Mouse (Mus musculus) erythroblast, embryonic 14.5 days (primary cell): Measurements from ENCODE around the gene Chst11. TPM values are rescaled to one million over a fixed set of nuclear protein-coding genes. Genes with fewer than 3 reads are reported as not detected.

Source experiments
- H3K27me3 ChIP-seq: 2 replicates; pipeline ENCODE4 v1.6.1; 2012; ENCODE audit warnings: inconsistent platforms; ENCODE audit not compliant: control insufficient read depth
- H3K36me3 ChIP-seq: 2 replicates; pipeline ENCODE4 v1.6.1; 2012; ENCODE audit warnings: mild to moderate bottlenecking, inconsistent platforms; ENCODE audit not compliant: control insufficient read depth
- H3K4me1 ChIP-seq: 2 replicates; pipeline ENCODE4 v1.6.1; 2012; ENCODE audit warnings: inconsistent platforms; ENCODE audit not compliant: control insufficient read depth
- H3K4me3 ChIP-seq: replicated peaks from 2 replicates; pipeline ENCODE3; 2012; ENCODE audit warnings: moderate library complexity, mild to moderate bottlenecking, inconsistent platforms
- H3K9me3 ChIP-seq: 2 replicates; pipeline ENCODE4 v1.6.1; 2012; ENCODE audit warnings: low read length, inconsistent platforms, mixed read lengths; ENCODE audit not compliant: control insufficient read depth
- GATA1 ChIP-seq: IDR thresholded peaks from 2 replicates; pipeline ENCODE4 v1.6.1; 2012; ENCODE audit warnings: low read length, inconsistent platforms, mixed read lengths
- TAL1 ChIP-seq: IDR thresholded peaks from 3 replicates; pipeline ENCODE4 v1.6.1; 2012; ENCODE audit warnings: low read length, inconsistent platforms, mixed read lengths
- polyA plus RNA-seq: library from polyadenylated mRNA; stranded (reverse); fragments of >175 nt; gene quantifications from 2 replicates; pipeline ENCODE4 v1.2.3, GENCODE M21; 2012

The Chst11 gene
- polyA plus RNA-seq, 1 experiment: 0.61 TPM

DNA sequence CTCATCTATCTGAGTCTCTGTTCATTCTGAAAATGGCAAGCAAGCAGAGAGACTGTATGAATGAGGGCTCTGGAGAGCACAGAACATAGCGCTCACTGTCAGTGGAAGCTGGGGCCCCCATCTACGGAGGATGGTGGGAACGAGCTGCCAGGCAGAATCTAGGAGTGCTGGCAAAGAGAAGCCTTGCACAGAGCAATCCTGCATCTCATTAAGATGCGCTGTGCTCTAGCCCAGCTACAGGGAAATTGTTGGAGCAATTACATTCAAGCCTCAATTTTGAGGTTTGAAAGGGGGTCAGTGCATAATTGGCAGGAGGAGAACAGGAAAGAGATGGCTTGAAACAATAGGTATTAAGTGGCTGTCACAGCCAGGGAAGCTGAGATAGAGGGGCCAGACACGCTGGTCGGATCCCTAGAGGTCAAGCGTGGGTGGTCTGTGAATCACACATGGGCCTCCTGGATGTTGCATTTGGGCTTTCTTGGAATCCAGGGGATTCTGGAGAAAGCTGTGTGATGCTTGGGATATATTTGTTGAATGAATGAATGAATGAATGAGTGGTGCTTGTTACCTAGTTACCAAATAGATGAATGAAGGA is 121.0 kb downstream of the Chst11 start:
- H3K4me3 ChIP-seq: no peak overlapping the region
- peaks cover 3% of the 10 kb centered on the region for H3K4me1 ChIP-seq
- H3K27me3 ChIP-seq: no peaks in the 10 kb centered on the region
- no peak for TF ChIP-seq GATA1
- no peak for TF ChIP-seq TAL1
- H3K36me3 ChIP-seq: no peaks in the 10 kb centered on the region; the same call in 1 of the 2 replicates
- no peaks in the 10 kb centered on the region for H3K9me3 ChIP-seq

DNA sequence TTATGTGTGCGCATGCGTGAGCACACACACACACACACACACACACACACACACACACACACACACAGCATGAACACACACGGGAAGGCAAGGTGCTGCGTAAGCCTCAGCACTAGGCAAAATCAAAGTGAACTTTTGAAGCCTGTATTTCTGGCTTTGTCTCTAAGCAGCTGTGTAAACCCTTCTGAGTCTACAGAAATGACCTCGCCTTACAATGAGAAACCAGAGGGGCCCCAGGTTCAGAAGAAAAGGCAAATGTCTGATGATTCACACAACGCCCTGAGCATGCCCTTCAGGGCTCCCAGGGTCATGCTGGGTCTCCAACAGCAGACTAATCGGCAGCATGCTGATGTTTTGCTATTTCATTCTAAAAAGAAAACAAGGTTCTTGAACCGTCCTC is 122.1 kb downstream of the Chst11 start:
- TF ChIP-seq GATA1 (no peak), TAL1 (no peak)
- no peaks in the 10 kb centered on the region; the same call in 1 of the 2 replicates for H3K36me3 ChIP-seq

GRCm38 (mm10) chr10:83107921-83108738 is 122.8 kb downstream of the Chst11 start:
- TF ChIP-seq TAL1: no peak
- no peak for TF ChIP-seq GATA1
- Histone ChIP-seq H3K27me3 (no peaks in the 10 kb centered on the region), H3K9me3 (no peaks in the 10 kb centered on the region), H3K4me3 (no peak overlapping the region), H3K4me1 (peaks cover 4% of the 10 kb centered on the region), H3K36me3 (no peaks in the 10 kb centered on the region; the same call in 1 of the 2 replicates)

More for the DNA sequence above, 122.1 kb downstream of the Chst11 start:
- Histone ChIP-seq H3K4me3 (no peak overlapping the region), H3K27me3 (no peaks in the 10 kb centered on the region), H3K4me1 (peaks cover 3% of the 10 kb centered on the region), H3K9me3 (no peaks in the 10 kb centered on the region)

DNA sequence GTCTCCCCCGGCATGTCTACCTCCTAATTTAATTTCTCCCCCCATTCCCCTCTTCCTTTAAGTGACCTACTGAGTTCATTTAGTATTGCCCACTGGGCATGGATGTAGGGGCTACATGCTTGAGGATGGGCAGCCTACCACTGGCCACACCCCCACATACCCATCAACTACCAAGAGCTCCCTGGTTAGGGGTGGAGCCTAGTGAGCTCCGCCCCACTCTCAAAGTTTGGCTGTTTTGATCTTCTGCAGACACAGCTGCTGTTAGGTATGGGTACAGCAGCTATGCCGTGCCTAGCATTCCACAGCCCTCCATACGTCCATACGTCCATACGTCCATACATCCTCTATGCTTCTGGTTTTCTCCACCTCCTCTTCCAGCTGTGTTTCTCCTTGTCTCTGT is 123.6 kb downstream of the Chst11 start:
- no peaks in the 10 kb centered on the region for H3K9me3 ChIP-seq

DNA sequence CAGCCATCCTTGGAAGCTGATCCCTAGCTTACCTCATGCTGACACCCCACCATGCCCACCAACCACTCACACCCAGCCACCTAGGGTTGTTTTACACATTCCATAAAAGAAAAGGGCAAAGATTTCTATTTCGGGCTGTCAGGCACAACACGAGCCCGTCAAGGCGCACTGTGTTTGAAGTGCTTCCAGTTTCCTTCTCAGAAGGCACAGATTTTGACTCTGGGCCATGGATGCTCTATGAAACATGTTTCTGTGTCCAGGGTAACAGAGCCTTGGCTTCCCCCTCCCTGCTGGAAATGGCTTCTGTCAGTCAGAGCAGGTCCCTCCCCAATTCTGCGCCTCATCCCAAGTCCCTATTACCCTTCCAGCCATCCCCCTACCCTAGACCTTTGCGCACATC is 125.7 kb downstream of the Chst11 start:
- TF ChIP-seq GATA1 (no peak), TAL1 (no peak)

More for the DNA sequence above, 123.6 kb downstream of the Chst11 start:
- no peak for TF ChIP-seq TAL1
- no peak for TF ChIP-seq GATA1
- H3K27me3 ChIP-seq: no peaks in the 10 kb centered on the region
- H3K4me3 ChIP-seq: no peak overlapping the region
- no peaks in the 10 kb centered on the region; the same call in 1 of the 2 replicates for H3K36me3 ChIP-seq
- H3K4me1 ChIP-seq: peaks cover 4% of the 10 kb centered on the region

GRCm38 (mm10) chr10:83112345-83112744 is 127.0 kb downstream of the Chst11 start:
- Histone ChIP-seq H3K9me3 (no peaks in the 10 kb centered on the region), H3K4me1 (peaks cover 23% of the 10 kb centered on the region), H3K36me3 (no peaks in the 10 kb centered on the region; the same call in 1 of the 2 replicates), H3K27me3 (no peaks in the 10 kb centered on the region), H3K4me3 (no peak overlapping the region)
- TF ChIP-seq GATA1 (no peak), TAL1 (no peak)

More for the DNA sequence above, 125.7 kb downstream of the Chst11 start:
- no peaks in the 10 kb centered on the region for H3K9me3 ChIP-seq
- no peaks in the 10 kb centered on the region for H3K27me3 ChIP-seq
- H3K4me3 ChIP-seq: no peak overlapping the region
- H3K36me3 ChIP-seq: no peaks in the 10 kb centered on the region; the same call in 1 of the 2 replicates
- peaks cover 10% of the 10 kb centered on the region for H3K4me1 ChIP-seq

- Histone ChIP-seq H3K4me1 (peaks cover 33% of the 10 kb centered on the region), H3K4me3 (no peak overlapping the region), H3K27me3 (no peaks in the 10 kb centered on the region), H3K36me3 (no peaks in the 10 kb centered on the region; the same call in 1 of the 2 replicates), H3K9me3 (no peaks in the 10 kb centered on the region)
- TF ChIP-seq GATA1: no peak
- TF ChIP-seq TAL1: no peak
Observed at GRCm38 (mm10) chr10:83114564-83114963, 129.3 kb downstream of the Chst11 start.

- Histone ChIP-seq H3K4me3 (no peak overlapping the region), H3K27me3 (no peaks in the 10 kb centered on the region), H3K4me1 (peaks cover 39% of the 10 kb centered on the region), H3K36me3 (peaks cover 4% of the 10 kb centered on the region; the same call in 1 of the 2 replicates), H3K9me3 (peaks cover 4% of the 10 kb centered on the region)
- no peak for TF ChIP-seq TAL1
- TF ChIP-seq GATA1: no peak
Observed at GRCm38 (mm10) chr10:83116889-83117288, 131.6 kb downstream of the Chst11 start.

GRCm38 (mm10) chr10:83117851-83118250 is 132.6 kb downstream of the Chst11 start:
- TF ChIP-seq TAL1: no peak
- TF ChIP-seq GATA1: no peak
- Histone ChIP-seq H3K4me1 (peaks cover 39% of the 10 kb centered on the region), H3K36me3 (peaks cover 4% of the 10 kb centered on the region; the same call in 1 of the 2 replicates), H3K27me3 (no peaks in the 10 kb centered on the region), H3K4me3 (no peak overlapping the region), H3K9me3 (peaks cover 5% of the 10 kb centered on the region)

DNA sequence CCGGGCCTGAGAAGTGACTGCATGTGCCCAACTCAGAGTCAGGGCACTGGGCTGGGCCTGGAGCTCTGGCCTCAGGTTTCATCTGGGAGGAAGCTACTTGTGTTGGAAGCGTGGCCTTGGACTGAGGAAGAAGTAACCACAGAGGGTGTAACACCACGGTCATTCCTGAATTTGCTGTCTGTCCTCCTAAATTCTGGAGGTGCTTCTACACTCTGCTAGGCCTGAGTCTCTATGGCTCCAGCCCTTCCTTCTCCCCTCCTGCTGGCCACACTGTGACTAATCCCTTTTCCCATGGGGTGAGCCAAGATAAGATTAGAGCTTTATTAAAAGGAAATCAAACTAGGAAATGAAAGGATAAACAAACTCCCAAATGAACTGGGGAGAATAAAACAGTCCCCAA is 133.3 kb downstream of the Chst11 start:
- no peak for TF ChIP-seq TAL1
- TF ChIP-seq GATA1: no peak
- peaks cover 5% of the 10 kb centered on the region for H3K9me3 ChIP-seq
- H3K27me3 ChIP-seq: no peaks in the 10 kb centered on the region
- H3K4me1 ChIP-seq: peaks cover 38% of the 10 kb centered on the region
- H3K4me3 ChIP-seq: no peak overlapping the region
- H3K36me3 ChIP-seq: peaks cover 4% of the 10 kb centered on the region; the same call in 1 of the 2 replicates
